Mouse (Mus musculus): Measurements from ENCODE around the gene Arid1b. TPM values are rescaled to one million over a fixed set of nuclear protein-coding genes. Genes with fewer than 3 reads are reported as not detected.

Gene Arid1b
- polyA plus RNA-seq, 1 experiment from 2014 or later = 22.6 TPM

- no peak overlapping the region for H3K27ac ChIP-seq (ENCODE audit: low read length)
- H3K4me1 ChIP-seq (ENCODE audit: control insufficient read depth, insufficient read depth, low read length) = peaks cover 42% of the 10 kb centered on the region
These were observed 18.4 kb downstream of the Arid1b start for GRCm38 (mm10) chr17:5012517-5012916.

GRCm38 (mm10) chr17:5014327-5014957 is 20.3 kb downstream of the Arid1b start:
- no peaks in the 10 kb centered on the region for H3K36me3 ChIP-seq (ENCODE audit: control insufficient read depth, insufficient read depth, low read length)
- H3K9me3 ChIP-seq (ENCODE audit: control insufficient read depth, low read depth, low read length) = no peaks in the 10 kb centered on the region
- H3K4me2 ChIP-seq (replicated peaks; ENCODE audit: low read depth, low read length) = no peak overlapping the region
- no peak overlapping the region for H3K9ac ChIP-seq (replicated peaks; ENCODE audit: low read depth, low read length)
- WGBS = 79% methylated on average over 23 of the region's 23 CpGs
- no peak overlapping the region for H3K4me3 ChIP-seq (ENCODE audit: low read depth, low read length)
- ATAC-seq (ENCODE audit: insufficient number of reproducible peaks, insufficient read depth, low FRiP score, low read depth) = no peak
- peaks cover 26% of the 10 kb centered on the region for H3K4me1 ChIP-seq (ENCODE audit: control insufficient read depth, insufficient read depth, low read length)
- H3K27me3 ChIP-seq (ENCODE audit: control insufficient read depth, insufficient read depth, low read length) = no peaks in the 10 kb centered on the region
- no peak overlapping the region for H3K27ac ChIP-seq (ENCODE audit: low read length)

More at GRCm38 (mm10) chr17:5012517-5012916, 18.4 kb downstream of the Arid1b start:
- Histone ChIP-seq H3K27me3 (ENCODE audit: control insufficient read depth, insufficient read depth, low read length) (no peaks in the 10 kb centered on the region), H3K9ac (replicated peaks; ENCODE audit: low read depth, low read length) (no peak overlapping the region), H3K9me3 (ENCODE audit: control insufficient read depth, low read depth, low read length) (no peaks in the 10 kb centered on the region), H3K36me3 (ENCODE audit: control insufficient read depth, insufficient read depth, low read length) (no peaks in the 10 kb centered on the region), H3K4me3 (ENCODE audit: low read depth, low read length) (no peak overlapping the region), H3K4me2 (replicated peaks; ENCODE audit: low read depth, low read length) (no peak overlapping the region)
- WGBS = 46% methylated on average over 4 of the region's 4 CpGs
- ATAC-seq (ENCODE audit: insufficient number of reproducible peaks, insufficient read depth, low FRiP score, low read depth) = 0 out of 2 replicates have a peak, but pooled peaks have one; percentile 48

GRCm38 (mm10) chr17:5016404-5016803 is 22.3 kb downstream of the Arid1b start:
- no peak overlapping the region for H3K9ac ChIP-seq (replicated peaks; ENCODE audit: low read depth, low read length)
- no peak overlapping the region for H3K4me3 ChIP-seq (ENCODE audit: low read depth, low read length)
- H3K4me1 ChIP-seq (ENCODE audit: control insufficient read depth, insufficient read depth, low read length) = peaks cover 30% of the 10 kb centered on the region
- no peaks in the 10 kb centered on the region for H3K36me3 ChIP-seq (ENCODE audit: control insufficient read depth, insufficient read depth, low read length)
- no peak overlapping the region for H3K27ac ChIP-seq (ENCODE audit: low read length)
- no peak overlapping the region for H3K4me2 ChIP-seq (replicated peaks; ENCODE audit: low read depth, low read length)
- H3K9me3 ChIP-seq (ENCODE audit: control insufficient read depth, low read depth, low read length) = no peaks in the 10 kb centered on the region
- no peak for ATAC-seq (ENCODE audit: insufficient number of reproducible peaks, insufficient read depth, low FRiP score, low read depth)
- WGBS = 53% methylated on average over 4 of the region's 4 CpGs
- no peaks in the 10 kb centered on the region for H3K27me3 ChIP-seq (ENCODE audit: control insufficient read depth, insufficient read depth, low read length)

DNA sequence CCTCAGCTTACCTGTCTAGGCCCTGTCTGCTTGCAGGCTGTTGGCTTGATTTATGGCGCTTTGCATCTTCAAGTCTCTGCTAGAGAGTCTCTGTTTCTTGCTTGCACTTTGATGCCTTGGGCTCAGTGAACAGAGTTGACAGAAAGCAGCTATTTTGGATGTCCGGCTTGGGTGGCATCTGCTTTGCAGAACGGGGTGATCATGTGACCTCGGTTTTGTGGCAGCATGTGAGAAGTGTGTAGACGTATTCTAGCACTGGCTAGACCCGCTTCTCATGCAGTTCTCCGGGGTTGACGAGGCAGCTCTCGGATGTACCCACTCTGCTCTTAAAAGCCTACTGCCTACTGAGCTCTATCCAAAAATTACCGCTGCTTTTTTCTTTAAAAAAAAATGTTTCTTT is 22.9 kb downstream of the Arid1b start:
- Histone ChIP-seq H3K27ac (ENCODE audit: low read length) (no peak overlapping the region), H3K9ac (replicated peaks; ENCODE audit: low read depth, low read length) (no peak overlapping the region), H3K4me1 (ENCODE audit: control insufficient read depth, insufficient read depth, low read length) (peaks cover 32% of the 10 kb centered on the region), H3K27me3 (ENCODE audit: control insufficient read depth, insufficient read depth, low read length) (no peaks in the 10 kb centered on the region), H3K9me3 (ENCODE audit: control insufficient read depth, low read depth, low read length) (no peaks in the 10 kb centered on the region), H3K36me3 (ENCODE audit: control insufficient read depth, insufficient read depth, low read length) (no peaks in the 10 kb centered on the region), H3K4me3 (ENCODE audit: low read depth, low read length) (no peak overlapping the region), H3K4me2 (replicated peaks; ENCODE audit: low read depth, low read length) (no peak overlapping the region)
- WGBS = 80% methylated on average over 10 of the region's 10 CpGs
- no peak for ATAC-seq (ENCODE audit: insufficient number of reproducible peaks, insufficient read depth, low FRiP score, low read depth)

GRCm38 (mm10) chr17:5021303-5022003 is 27.3 kb downstream of the Arid1b start:
- H3K4me2 ChIP-seq (replicated peaks; ENCODE audit: low read depth, low read length) = peak overlapping the region; percentile 15

DNA sequence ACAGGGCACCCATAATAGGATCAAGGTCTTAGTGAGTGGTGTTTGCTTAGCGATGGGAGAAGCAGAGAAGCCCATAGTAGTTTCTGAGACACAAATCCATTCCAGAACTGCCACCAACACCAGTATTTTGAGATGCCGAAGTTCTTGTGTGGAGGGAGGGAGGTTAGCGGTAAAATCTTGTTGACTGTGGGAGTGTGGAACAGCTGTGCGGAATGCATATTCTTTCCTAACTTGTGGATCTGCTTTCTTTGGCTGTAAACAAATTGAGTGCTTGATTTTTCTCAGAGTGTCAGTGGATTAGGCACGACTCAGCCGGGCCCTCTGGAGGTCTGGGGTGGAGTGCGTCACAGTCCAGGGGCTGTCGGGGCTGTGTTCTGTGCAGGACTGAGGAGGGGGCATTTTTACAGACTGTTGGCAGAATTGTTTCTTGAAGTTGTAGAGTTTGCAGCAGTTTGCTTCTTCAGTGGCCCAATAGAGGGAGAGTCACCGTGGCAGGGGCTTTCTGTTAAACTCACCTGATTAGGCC is 27.9 kb downstream of the Arid1b start:
- no peak for ATAC-seq (ENCODE audit: insufficient number of reproducible peaks, insufficient read depth, low FRiP score, low read depth)

More at GRCm38 (mm10) chr17:5021303-5022003, 27.3 kb downstream of the Arid1b start:
- Histone ChIP-seq H3K27me3 (ENCODE audit: control insufficient read depth, insufficient read depth, low read length) (no peaks in the 10 kb centered on the region), H3K36me3 (ENCODE audit: control insufficient read depth, insufficient read depth, low read length) (no peaks in the 10 kb centered on the region), H3K9me3 (ENCODE audit: control insufficient read depth, low read depth, low read length) (no peaks in the 10 kb centered on the region), H3K4me3 (ENCODE audit: low read depth, low read length) (no peak overlapping the region), H3K9ac (replicated peaks; ENCODE audit: low read depth, low read length) (no peak overlapping the region; the same call in 1 of the 2 replicates), H3K4me1 (ENCODE audit: control insufficient read depth, insufficient read depth, low read length) (peaks cover 42% of the 10 kb centered on the region), H3K27ac (ENCODE audit: low read length) (no peak overlapping the region)
- ATAC-seq (ENCODE audit: insufficient number of reproducible peaks, insufficient read depth, low FRiP score, low read depth) = no peak
- WGBS = 22% methylated on average over 11 of the region's 11 CpGs

DNA sequence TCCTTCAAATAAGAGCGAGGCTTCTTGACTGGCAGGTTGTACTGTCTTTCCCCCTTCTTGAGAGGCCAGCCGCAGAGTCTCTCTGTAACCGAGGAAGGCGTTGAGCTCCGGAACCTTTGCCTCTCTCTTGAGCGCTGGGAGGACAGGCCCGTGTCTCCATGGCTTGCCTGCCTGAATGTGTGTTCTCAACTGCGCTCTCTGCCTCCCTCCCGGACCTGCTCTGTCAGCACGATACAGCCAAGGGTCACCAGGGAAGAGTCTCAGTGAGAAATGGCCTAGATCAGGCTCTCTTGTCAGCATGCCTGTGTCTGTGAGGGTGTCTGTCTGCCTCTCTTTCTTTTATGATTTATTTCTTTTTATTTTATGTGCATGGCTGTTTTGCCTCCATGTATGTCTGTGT is 29.6 kb downstream of the Arid1b start:
- Histone ChIP-seq H3K4me1 (ENCODE audit: control insufficient read depth, insufficient read depth, low read length) (peaks cover 45% of the 10 kb centered on the region), H3K36me3 (ENCODE audit: control insufficient read depth, insufficient read depth, low read length) (no peaks in the 10 kb centered on the region), H3K4me3 (ENCODE audit: low read depth, low read length) (no peak overlapping the region), H3K4me2 (replicated peaks; ENCODE audit: low read depth, low read length) (no peak overlapping the region), H3K27me3 (ENCODE audit: control insufficient read depth, insufficient read depth, low read length) (no peaks in the 10 kb centered on the region), H3K9ac (replicated peaks; ENCODE audit: low read depth, low read length) (no peak overlapping the region), H3K27ac (ENCODE audit: low read length) (no peak overlapping the region), H3K9me3 (ENCODE audit: control insufficient read depth, low read depth, low read length) (no peaks in the 10 kb centered on the region)
- WGBS = 64% methylated on average over 10 of the region's 10 CpGs
- ATAC-seq (ENCODE audit: insufficient number of reproducible peaks, insufficient read depth, low FRiP score, low read depth) = no peak

More for the DNA sequence above, 27.9 kb downstream of the Arid1b start:
- H3K27me3 ChIP-seq (ENCODE audit: control insufficient read depth, insufficient read depth, low read length) = no peaks in the 10 kb centered on the region
- peaks cover 42% of the 10 kb centered on the region for H3K4me1 ChIP-seq (ENCODE audit: control insufficient read depth, insufficient read depth, low read length)
- no peaks in the 10 kb centered on the region for H3K36me3 ChIP-seq (ENCODE audit: control insufficient read depth, insufficient read depth, low read length)
- no peak overlapping the region for H3K4me3 ChIP-seq (ENCODE audit: low read depth, low read length)
- H3K27ac ChIP-seq (ENCODE audit: low read length) = no peak overlapping the region
- H3K9ac ChIP-seq (replicated peaks; ENCODE audit: low read depth, low read length) = no peak overlapping the region
- H3K4me2 ChIP-seq (replicated peaks; ENCODE audit: low read depth, low read length) = peak overlapping the region; percentile 15; the same call in 1 of the 2 replicates
- no peaks in the 10 kb centered on the region for H3K9me3 ChIP-seq (ENCODE audit: control insufficient read depth, low read depth, low read length)
- WGBS = 38% methylated on average over 9 of the region's 9 CpGs

- ATAC-seq (ENCODE audit: insufficient number of reproducible peaks, insufficient read depth, low FRiP score, low read depth) = no peak
- Histone ChIP-seq H3K36me3 (ENCODE audit: control insufficient read depth, insufficient read depth, low read length) (no peaks in the 10 kb centered on the region), H3K4me2 (replicated peaks; ENCODE audit: low read depth, low read length) (no peak overlapping the region), H3K4me3 (ENCODE audit: low read depth, low read length) (no peak overlapping the region), H3K4me1 (ENCODE audit: control insufficient read depth, insufficient read depth, low read length) (peaks cover 48% of the 10 kb centered on the region), H3K27ac (ENCODE audit: low read length) (no peak overlapping the region), H3K9me3 (ENCODE audit: control insufficient read depth, low read depth, low read length) (no peaks in the 10 kb centered on the region), H3K9ac (replicated peaks; ENCODE audit: low read depth, low read length) (no peak overlapping the region), H3K27me3 (ENCODE audit: control insufficient read depth, insufficient read depth, low read length) (no peaks in the 10 kb centered on the region)
- WGBS = 100% methylated on average over 1 of the region's 1 CpGs
These were observed 31.3 kb downstream of the Arid1b start for GRCm38 (mm10) chr17:5025400-5025799.

Data from stomach, embryonic 14.5 days (tissue).